Mouse (Mus musculus): ENCODE data around the gene Marc1.
A peak's percentile ranks its signal among the peaks of the same experiment; 100 is the strongest.

Gene Marc1

GRCm38 (mm10) chr1:184810780-184811575 lies at the start of gene Marc1:
Marc1 (minus strand) TSS chr1:184811313.
- peaks cover 4% of the 10 kb centered on the region; the same call in 1 of the 2 replicates for H3K36me3 ChIP-seq (ENCODE audit: control insufficient read depth, insufficient read depth, low read length, poor library complexity, severe bottlenecking)
- no peaks in the 10 kb centered on the region for H3K27me3 ChIP-seq (ENCODE audit: control insufficient read depth, insufficient read depth, low read length, poor library complexity, severe bottlenecking)
- DNase-seq (ENCODE audit: low read depth, low spot score) = no peak

- Histone ChIP-seq H3K27me3 (ENCODE audit: control insufficient read depth, insufficient read depth, low read length, poor library complexity, severe bottlenecking) (no peaks in the 10 kb centered on the region), H3K36me3 (ENCODE audit: control insufficient read depth, insufficient read depth, low read length, poor library complexity, severe bottlenecking) (no peaks in the 10 kb centered on the region)
- no peak for DNase-seq (ENCODE audit: low read depth, low spot score)
Measured at GRCm38 (mm10) chr1:184860276-184860675, 49.2 kb upstream of the Marc1 start.

GRCm38 (mm10) chr1:184858253-184858652 lies 47.1 kb upstream of the Marc1 start:
- DNase-seq (ENCODE audit: low read depth, low spot score) = no peak
- Histone ChIP-seq H3K27me3 (ENCODE audit: control insufficient read depth, insufficient read depth, low read length, poor library complexity, severe bottlenecking) (no peaks in the 10 kb centered on the region), H3K36me3 (ENCODE audit: control insufficient read depth, insufficient read depth, low read length, poor library complexity, severe bottlenecking) (no peaks in the 10 kb centered on the region)

GRCm38 (mm10) chr1:184857216-184857615 lies 46.1 kb upstream of the Marc1 start:
- Histone ChIP-seq H3K36me3 (ENCODE audit: control insufficient read depth, insufficient read depth, low read length, poor library complexity, severe bottlenecking) (no peaks in the 10 kb centered on the region), H3K27me3 (ENCODE audit: control insufficient read depth, insufficient read depth, low read length, poor library complexity, severe bottlenecking) (no peaks in the 10 kb centered on the region)
- no peak for DNase-seq (ENCODE audit: low read depth, low spot score)

- no peaks in the 10 kb centered on the region for H3K36me3 ChIP-seq (ENCODE audit: control insufficient read depth, insufficient read depth, low read length, poor library complexity, severe bottlenecking)
- DNase-seq (ENCODE audit: low read depth, low spot score) = no peak
- no peaks in the 10 kb centered on the region for H3K27me3 ChIP-seq (ENCODE audit: control insufficient read depth, insufficient read depth, low read length, poor library complexity, severe bottlenecking)
Measured at GRCm38 (mm10) chr1:184853922-184854321, 42.8 kb upstream of the Marc1 start.

- DNase-seq (ENCODE audit: low read depth, low spot score) = peak; percentile 26
- no peaks in the 10 kb centered on the region for H3K36me3 ChIP-seq (ENCODE audit: control insufficient read depth, insufficient read depth, low read length, poor library complexity, severe bottlenecking)
- H3K27me3 ChIP-seq (ENCODE audit: control insufficient read depth, insufficient read depth, low read length, poor library complexity, severe bottlenecking) = no peaks in the 10 kb centered on the region
Measured at GRCm38 (mm10) chr1:184853339-184853738, 42.2 kb upstream of the Marc1 start.

- Histone ChIP-seq H3K36me3 (ENCODE audit: control insufficient read depth, insufficient read depth, low read length, poor library complexity, severe bottlenecking) (no peaks in the 10 kb centered on the region), H3K27me3 (ENCODE audit: control insufficient read depth, insufficient read depth, low read length, poor library complexity, severe bottlenecking) (no peaks in the 10 kb centered on the region)
- peak; percentile 76 for DNase-seq (ENCODE audit: low read depth, low spot score)
Measured at GRCm38 (mm10) chr1:184851741-184852618, 40.9 kb upstream of the Marc1 start.

- H3K36me3 ChIP-seq (ENCODE audit: control insufficient read depth, insufficient read depth, low read length, poor library complexity, severe bottlenecking) = no peaks in the 10 kb centered on the region
- no peaks in the 10 kb centered on the region for H3K27me3 ChIP-seq (ENCODE audit: control insufficient read depth, insufficient read depth, low read length, poor library complexity, severe bottlenecking)
- DNase-seq (ENCODE audit: low read depth, low spot score) = no peak
Measured at GRCm38 (mm10) chr1:184851166-184851565, 40.1 kb upstream of the Marc1 start.

GRCm38 (mm10) chr1:184846973-184847372 lies 35.9 kb upstream of the Marc1 start:
- no peaks in the 10 kb centered on the region for H3K36me3 ChIP-seq (ENCODE audit: control insufficient read depth, insufficient read depth, low read length, poor library complexity, severe bottlenecking)
- DNase-seq (ENCODE audit: low read depth, low spot score) = no peak
- no peaks in the 10 kb centered on the region for H3K27me3 ChIP-seq (ENCODE audit: control insufficient read depth, insufficient read depth, low read length, poor library complexity, severe bottlenecking)

- DNase-seq (ENCODE audit: low read depth, low spot score) = peak; percentile 18
- H3K36me3 ChIP-seq (ENCODE audit: control insufficient read depth, insufficient read depth, low read length, poor library complexity, severe bottlenecking) = no peaks in the 10 kb centered on the region
Measured at GRCm38 (mm10) chr1:184846092-184846750, 35.1 kb upstream of the Marc1 start, which contains the start of gene Marc2. Marc2 (minus strand) TSS chr1:184846451.

GRCm38 (mm10) chr1:184845111-184846071 lies 34.3 kb upstream of the Marc1 start:
- no peaks in the 10 kb centered on the region for H3K36me3 ChIP-seq (ENCODE audit: control insufficient read depth, insufficient read depth, low read length, poor library complexity, severe bottlenecking)
- no peaks in the 10 kb centered on the region for H3K27me3 ChIP-seq (ENCODE audit: control insufficient read depth, insufficient read depth, low read length, poor library complexity, severe bottlenecking)
- peak; percentile 91 for DNase-seq (ENCODE audit: low read depth, low spot score)

More at GRCm38 (mm10) chr1:184846092-184846750, 35.1 kb upstream of the Marc1 start, which contains the start of gene Marc2:
- H3K27me3 ChIP-seq (ENCODE audit: control insufficient read depth, insufficient read depth, low read length, poor library complexity, severe bottlenecking) = no peaks in the 10 kb centered on the region

- H3K36me3 ChIP-seq (ENCODE audit: control insufficient read depth, insufficient read depth, low read length, poor library complexity, severe bottlenecking) = no peaks in the 10 kb centered on the region; the same call in 1 of the 2 replicates
- H3K27me3 ChIP-seq (ENCODE audit: control insufficient read depth, insufficient read depth, low read length, poor library complexity, severe bottlenecking) = no peaks in the 10 kb centered on the region
- DNase-seq (ENCODE audit: low read depth, low spot score) = peak; percentile 37
Measured at GRCm38 (mm10) chr1:184844326-184845066, 33.4 kb upstream of the Marc1 start.

GRCm38 (mm10) chr1:184837649-184838048 lies 26.5 kb upstream of the Marc1 start:
- Histone ChIP-seq H3K27me3 (ENCODE audit: control insufficient read depth, insufficient read depth, low read length, poor library complexity, severe bottlenecking) (no peaks in the 10 kb centered on the region), H3K36me3 (ENCODE audit: control insufficient read depth, insufficient read depth, low read length, poor library complexity, severe bottlenecking) (peaks cover 4% of the 10 kb centered on the region)
- DNase-seq (ENCODE audit: low read depth, low spot score) = no peak
